Mouse (Mus musculus): ENCODE measurements at regions not wholly inside any gene's neighbourhood (a gene's known extent, or its start where the extent isn't known, plus 50 kb on each side); places are given as distances from the start of the nearest gene placed in this dataset.

DNA sequence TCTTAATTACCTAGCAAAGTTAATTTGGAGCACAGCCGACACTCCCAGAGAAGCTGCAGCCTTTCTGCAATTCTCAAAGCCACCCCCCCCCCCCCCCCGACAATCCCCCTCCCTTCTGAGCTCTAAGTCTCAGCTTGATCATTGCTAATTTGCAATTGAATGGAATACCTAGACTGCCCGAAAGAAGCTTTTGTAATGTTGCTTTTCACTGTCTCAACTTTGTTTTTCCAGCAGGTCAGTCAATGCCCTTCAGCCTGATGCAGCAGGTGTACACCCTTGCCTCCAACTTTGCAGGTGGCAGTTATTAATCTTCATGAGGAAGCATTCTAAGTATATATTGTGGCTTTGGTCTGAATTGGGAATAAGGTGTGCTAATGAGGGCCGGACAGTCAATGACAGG is 1006.6 kb upstream of the Gm8797 start:
- no peak for DNase-seq (ENCODE audit: low read depth, low spot score)

DNA sequence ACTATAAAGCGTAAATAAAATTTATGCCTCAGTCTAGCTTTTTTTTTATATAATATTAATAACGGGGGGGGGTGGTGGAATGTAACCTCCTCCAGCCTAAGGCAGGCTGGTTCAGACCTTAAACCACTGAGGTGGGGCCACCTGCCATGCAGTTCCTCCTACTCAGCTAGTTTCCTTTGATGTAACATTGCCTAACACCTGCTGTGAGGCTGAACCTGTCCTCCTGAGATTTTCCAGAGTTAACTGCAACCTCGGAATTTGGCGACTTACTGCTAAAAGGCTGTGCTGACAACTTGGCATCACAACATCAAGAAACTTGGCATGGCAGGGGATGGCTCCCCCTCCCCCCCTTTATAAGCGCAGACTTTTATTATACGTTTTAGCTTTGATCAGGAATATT is 1006.0 kb upstream of the Gm8797 start:
- DNase-seq (ENCODE audit: low read depth, low spot score) = no peak

DNA sequence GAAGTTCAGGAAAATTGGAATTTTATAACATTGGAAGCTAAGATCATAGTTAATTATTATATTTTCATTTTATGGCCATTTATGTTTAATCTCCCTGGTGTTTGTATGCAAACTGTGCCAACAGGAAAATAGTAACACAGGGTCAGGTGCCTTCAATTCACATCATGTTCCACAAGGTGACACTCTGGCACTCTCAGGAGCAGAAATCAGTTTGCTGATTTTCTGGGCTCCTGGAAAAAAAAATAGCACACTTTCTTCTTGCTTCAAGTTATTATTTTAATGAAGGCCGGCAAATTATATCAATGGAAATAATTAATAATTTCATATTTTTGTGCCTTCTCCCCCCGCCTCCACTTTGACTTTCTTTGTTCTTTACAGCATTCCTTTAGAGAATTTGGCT is 994.5 kb upstream of the Gm8797 start:
- DNase-seq (ENCODE audit: low read depth, low spot score) = no peak

DNA sequence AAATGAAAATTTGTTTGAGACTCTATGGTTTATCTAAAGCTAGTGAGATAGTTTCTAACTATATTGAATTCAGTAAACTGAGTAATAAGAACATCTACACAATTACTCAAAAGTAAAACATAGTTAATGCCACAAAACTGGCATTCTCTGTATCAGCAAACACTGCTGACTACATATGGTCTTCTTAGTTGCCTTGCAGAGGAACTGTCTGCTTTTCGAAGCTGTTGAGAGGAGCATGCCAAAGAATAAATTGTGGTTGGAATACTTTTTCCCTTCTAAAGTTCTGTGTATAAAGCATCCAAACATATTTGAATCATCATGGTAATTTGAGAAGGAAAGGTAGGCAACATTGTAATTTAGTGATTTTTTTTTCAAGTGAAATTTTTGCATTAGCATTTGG is 993.5 kb upstream of the Gm8797 start:
- no peak for DNase-seq (ENCODE audit: low read depth, low spot score)

DNA sequence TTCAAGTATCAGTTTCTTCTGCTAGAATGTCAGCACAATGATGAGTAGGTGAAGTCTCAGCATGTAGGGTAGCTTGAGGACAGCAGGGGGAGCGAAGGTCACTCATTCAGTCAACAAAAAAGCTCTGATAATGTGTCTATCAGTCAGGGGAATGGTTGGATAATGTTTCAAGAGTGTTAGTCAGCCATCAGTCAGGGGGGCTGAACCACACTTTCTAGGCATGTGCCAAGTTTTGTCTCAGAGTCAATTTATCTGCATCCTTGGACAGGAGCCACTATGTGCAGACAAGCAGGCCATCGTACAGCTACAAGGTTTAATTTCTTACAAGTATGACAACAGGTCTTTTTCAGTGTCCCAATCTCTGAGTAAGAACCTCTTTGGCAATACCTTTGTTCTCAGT is 987.5 kb upstream of the Gm8797 start:
- DNase-seq (ENCODE audit: low read depth, low spot score) = no peak

DNA sequence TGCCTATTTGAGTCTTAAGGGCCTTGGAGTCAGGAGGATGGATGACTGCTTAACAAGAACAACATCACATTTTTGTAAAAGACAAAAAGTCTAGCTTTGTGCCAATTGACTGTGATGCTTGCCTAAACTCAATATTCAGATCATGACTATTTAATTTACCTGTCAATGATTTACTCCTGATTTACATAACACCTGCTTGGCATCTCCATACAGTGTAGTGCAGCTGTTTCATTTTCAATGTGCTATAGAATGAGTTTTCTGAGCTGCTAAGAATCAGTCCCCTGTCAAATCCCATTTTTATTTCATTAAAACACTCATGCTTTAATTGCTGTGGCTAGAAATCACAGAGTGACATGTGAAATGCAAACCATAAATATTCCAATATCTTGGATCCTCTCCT is 974.0 kb upstream of the Gm8797 start:
- DNase-seq (ENCODE audit: low read depth, low spot score) = no peak

DNA sequence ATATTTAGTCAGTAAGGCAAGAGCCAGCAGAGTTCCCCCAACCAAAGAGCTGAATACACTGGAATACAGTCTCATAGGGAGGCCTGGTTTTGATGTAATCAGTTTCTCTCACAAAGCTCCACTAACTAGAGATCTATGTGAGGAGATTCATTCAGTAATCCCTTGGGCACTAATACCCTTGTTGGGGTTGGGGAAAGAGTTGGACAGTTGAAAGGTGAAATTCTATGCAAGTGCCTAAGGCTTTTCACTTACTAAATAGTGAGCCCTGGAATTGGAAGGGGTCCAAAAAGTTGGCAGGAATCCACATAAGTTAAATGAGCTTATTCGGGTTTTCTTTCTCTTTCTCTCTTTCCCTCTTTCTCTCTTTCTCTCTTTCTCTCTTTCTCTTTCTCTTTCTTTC is 965.4 kb upstream of the Gm8797 start:
- no peak for DNase-seq (ENCODE audit: low read depth, low spot score)

DNA sequence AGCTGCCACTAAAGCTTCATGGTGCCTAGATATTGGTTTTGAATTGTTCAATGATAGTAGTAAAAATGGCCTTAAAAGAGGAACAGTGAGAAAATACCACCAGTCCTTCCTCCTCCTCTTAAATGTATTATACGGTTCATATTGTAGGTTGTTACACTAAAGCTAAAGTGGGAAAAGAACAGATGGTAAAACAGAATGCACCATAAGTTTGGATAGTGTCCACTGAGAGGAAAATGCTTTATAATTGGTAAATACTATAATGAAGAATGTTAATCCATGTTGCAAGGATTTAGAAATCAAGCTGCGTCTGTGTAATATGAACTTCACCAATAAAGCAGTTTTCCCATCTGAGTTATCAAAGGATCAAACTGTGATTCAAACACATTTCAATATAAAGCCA is 957.5 kb upstream of the Gm8797 start:
- no peak for DNase-seq (ENCODE audit: low read depth, low spot score)

DNA sequence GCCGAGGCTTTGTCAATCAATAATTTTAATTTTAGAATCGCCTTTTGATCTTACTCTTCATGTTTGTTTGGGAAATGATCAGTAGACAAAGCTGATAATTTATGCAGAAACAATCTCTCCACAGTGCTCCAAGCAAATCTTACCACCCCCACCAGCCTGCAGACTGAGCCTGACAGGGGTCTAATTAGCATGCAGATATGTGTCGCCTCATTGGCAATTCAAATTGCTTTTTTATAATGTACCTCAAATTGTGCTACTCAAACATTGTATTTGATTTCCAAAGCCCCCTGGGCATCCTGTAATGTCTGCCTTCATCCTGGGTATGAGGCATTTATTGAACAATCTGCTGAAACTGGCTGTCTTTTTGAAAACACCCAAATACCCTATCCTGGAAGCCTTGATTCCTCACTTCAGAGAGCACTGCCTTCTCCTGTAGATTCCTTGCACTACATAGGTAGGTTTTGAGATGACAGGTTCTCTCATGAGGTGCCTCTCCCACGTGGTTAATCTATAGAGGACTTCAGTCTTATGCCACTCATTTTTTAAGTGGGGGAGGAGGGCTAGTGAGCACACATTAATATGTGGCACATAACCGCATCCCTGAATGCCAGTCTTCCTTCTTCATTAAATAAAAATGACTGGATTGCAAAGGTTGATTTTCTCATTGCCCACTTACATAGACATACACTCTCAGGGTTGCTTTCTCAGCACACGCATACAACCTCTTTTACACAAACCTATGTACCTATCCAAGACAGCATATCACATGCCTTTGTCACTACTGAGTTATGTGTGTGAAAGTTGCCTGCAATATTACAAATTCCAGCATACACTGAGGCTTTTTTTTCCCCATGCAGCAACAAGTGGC is 954.3 kb upstream of the Gm8797 start:
- DNase-seq (ENCODE audit: low read depth, low spot score) = no peak

DNA sequence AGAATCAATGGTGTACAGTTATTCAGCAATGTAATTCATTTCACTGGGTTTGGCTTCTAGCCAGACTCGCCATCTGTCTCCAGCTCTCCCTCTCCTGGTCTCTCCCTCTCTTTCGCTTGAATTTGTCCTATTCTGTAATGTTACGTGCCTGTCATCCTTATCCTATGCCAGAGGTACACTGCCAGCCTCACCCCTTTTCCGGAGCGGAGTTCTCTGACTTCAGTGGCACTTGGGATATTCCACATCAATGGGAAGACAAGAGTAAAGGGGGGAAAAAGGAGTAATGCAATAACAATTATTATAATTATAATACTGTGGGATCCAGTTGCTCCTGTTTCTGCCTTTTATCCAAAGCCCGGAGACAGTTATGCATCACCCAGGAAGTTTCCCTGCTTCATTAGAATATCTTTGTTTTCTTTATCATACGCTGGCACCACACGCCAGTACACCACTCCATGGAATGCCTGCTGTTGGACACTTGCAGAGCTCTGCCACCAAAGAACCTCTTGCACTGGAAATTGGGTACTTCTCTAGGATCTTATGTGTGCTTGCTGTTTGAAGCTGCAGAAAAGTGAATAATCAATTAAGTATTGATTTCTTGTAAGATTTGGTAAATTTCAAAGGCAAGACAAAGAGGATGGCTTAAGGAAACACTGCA is 953.6 kb upstream of the Gm8797 start:
- no peak for DNase-seq (ENCODE audit: low read depth, low spot score)

DNA sequence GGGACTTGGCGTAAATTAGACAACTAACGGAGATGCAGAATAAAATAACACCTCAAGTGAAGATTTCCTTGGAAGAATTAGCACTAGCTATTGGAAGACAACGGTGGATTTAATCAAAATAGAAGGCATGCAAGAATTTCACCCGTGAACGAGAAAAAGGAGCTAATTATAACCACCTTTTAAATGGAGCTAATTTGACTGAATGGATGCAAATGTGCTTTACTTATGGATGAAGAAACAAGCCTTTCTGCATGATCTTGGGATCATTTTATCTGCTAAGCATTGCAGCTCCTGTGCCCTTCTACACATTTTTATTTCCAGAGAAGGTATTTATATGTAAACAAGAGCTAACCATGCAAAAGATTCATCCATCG is 953.1 kb upstream of the Gm8797 start:
- DNase-seq (ENCODE audit: low read depth, low spot score) = no peak

DNA sequence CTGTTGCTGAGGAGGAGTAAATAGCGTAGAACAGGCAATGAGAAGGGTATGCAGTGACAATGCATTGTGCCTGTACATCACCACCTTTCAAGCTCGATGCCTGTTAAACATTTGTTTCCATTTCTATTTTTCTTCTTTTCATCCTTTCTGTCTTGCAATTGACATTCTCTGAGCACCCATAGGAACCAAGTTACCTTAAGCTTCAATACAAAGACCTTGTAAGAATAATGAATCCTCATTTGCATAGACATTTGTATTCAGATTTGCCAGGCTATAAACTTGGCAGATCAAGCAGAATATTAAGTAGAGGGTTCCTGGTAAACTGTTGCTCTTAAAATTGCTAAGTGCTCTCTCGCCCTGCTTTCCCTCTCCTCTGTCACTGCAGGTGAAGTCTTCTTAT is 952.2 kb upstream of the Gm8797 start:
- no peak for DNase-seq (ENCODE audit: low read depth, low spot score)

DNA sequence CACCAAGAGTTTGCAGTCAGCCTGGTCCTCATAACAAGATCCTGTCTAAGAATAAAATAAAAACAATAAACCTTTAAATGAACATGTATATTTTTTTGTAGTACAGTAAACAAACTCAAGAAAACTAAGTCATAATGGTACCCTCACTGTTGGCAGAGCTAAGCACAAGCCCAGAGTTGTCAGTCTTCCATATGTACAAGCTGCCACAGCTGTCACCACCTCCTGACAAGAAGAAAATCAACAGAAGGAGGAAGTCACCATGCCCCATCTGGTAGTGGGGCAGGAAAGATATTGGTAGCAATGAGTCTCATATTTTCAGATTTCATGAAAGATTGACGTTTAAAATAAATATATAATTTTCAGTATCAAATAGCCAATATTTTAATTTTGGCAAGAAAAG is 916.1 kb upstream of the Gm8797 start:
- DNase-seq (ENCODE audit: low read depth, low spot score) = no peak

DNA sequence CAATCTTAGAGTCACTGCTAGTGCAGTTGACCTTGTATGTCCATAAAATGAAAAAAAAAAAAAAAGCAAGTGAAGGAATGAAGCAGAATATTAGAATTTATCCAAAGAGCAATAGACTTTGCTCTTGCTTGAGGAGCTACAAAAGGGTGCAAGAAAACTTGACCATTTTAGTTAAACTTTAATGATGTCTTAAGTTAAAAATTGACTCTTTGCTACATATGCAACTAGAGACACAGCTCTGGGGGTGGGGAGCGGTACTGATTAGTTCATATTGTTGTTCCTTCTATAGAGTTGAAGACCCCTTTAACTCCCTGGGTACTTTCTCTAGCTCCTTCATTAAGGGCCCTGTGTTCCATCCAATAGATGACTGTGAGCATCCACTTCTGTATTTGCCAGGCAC is 915.0 kb upstream of the Gm8797 start:
- no peak for DNase-seq (ENCODE audit: low read depth, low spot score)

DNA sequence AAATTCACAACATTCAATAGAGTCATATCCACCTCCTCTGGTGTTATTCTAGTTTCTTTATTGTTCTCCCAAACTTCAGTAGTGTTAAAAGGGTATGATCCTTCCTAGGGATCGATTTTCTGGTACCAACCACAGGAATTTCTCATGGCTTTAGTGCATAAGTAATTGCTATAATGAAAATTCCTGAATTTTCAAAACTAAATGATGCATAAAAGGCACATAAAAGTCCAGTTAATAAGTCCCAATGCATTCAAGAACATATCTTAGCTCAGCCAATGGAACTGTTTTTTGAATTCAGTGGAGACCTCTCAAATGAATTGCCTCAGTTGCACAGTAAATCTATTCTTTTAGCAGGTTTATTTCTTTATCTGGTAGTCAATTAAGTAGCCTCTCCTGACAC is 913.7 kb upstream of the Gm8797 start:
- DNase-seq (ENCODE audit: low read depth, low spot score) = no peak

DNA sequence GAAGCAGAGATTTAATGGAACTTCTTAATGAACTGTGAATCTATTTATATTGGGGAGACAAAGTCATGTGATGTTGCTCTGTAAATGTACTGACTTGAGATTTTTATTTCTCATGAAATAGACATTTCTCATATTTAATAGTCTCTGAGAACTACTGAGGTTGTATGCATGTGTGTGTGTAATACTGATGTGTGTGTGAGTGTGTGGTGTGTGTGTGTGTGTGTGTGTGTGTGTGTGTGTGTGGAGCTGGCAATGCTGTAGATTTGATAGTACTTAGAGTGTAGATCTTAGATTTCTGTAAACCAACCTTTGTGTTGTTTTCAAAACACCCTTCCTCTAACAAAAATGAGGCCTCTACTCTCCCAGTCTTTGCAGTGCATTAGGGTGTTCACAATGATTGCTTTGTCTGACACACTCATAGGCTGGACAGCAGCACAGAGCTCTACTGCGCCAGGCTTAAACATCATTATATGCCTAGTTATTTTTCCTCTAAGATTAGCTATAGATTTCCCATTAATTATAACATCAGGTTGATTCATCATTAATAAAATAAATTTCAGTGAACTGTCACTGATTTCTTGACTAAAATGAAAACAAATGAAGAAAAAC is 895.5 kb upstream of the Gm8797 start:
- DNase-seq (ENCODE audit: low read depth, low spot score) = no peak

DNA sequence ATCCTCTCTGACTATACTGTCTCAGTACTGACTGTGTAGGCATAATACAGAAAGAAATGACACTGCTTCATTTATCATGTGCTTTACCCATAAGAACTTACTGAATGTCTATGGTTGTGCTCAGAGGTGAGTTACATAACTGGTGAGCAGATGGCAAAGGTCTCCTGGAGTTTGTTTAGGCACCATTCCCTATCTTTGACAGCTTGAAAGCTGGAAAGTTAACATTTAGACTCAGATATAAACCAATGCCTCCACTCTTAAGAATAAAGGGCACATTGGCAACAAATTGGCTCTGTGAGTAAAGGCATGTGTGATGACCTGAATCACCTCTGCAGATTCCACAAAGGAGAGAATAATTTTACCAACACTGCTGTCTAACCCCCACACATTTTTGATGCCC is 894.0 kb upstream of the Gm8797 start:
- no peak for DNase-seq (ENCODE audit: low read depth, low spot score)

DNA sequence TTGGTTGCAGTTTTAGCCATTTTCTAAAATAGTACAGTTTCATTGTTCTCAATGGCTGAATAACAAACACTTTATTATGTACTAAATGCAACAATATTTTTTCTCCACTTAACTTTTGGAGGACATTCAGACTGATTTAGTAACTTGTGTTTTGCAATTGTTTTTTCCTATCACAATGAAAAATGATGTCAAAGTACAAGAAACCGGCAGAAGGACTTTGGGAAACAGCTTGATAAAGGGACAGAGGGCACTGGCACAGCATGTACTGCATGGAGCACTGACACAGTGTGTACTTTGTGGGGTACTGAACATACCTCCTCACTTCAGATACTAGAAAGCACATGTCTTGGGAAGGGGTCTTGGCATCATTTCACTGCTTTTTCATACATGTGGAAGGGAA is 884.4 kb upstream of the Gm8797 start:
- no peak for DNase-seq (ENCODE audit: low read depth, low spot score)

DNA sequence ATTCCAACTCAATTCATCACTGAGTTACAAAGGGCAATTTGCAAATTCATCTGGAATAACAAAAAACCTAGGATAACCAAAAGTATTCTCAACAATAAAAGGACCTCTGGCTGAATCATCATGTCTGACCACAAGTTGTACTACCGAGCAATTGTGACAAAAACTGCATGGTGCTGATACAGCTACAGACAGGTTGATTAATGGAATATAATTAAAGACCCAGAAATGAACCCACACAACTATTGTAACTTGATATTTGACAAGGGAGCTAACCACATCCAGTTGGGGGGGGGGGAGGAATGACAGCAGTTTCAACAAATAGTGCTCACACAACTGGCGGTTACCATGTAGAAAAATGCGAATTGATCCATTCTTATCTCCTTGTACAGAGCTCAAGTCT is 864.7 kb upstream of the Gm8797 start:
- DNase-seq (ENCODE audit: low read depth, low spot score) = no peak

DNA sequence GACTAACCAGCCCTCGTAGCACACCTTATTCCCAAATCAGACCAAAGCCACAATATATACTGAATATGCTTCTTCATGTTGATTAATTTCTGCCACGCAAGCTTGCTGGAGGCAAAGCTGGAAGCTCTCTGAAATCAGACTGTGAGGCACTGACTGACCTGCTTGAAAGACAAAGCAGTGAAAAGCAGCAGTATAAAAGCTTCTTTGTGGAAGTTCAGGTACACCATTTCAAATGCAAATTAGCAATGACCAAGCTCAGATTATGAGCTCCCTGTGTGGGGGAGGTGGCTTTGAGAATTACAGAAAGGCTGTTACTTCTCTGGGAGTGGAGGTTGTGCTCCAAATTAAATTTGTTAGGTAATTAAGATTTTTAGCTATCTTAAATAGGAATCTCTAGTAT is 857.5 kb upstream of the Gm8797 start:
- no peak for DNase-seq (ENCODE audit: low read depth, low spot score)

DNA sequence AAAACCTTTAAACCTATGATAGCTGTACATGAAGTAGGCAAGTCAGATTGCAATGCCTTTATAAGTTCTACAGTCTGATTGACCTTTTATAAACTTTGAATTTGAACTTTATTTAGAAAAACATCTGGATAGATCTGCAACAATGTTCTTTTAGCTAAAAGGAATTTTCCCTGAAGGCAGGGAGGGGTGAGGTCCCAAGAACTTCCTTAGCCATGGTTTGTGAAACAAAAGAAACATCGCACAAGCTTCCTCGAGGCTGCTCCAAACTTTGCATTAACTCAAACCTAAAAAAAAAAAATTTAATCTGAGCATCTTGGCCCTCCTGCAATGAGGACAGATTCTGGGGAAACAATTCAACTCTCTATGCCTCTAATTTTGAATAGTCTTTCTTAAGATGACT is 854.8 kb upstream of the Gm8797 start:
- no peak for DNase-seq (ENCODE audit: low read depth, low spot score)

DNA sequence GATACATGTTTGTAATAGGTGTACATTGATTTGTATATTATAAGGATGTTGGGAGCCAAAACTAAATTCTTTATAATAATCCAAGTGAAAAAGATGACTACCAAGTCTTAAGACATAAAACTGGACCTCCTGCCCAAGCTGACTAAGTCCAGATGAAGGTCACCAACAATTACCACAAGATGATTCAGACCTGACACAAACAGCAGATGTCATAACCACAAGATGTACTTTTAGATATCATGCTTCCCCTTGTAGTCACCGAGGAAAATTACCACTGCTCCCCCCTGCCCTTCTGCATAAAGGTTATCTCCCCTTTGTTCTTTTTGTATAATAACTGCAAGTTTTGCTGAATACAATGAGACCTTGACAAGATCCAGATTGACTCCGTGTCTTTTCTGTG is 843.0 kb upstream of the Gm8797 start:
- DNase-seq (ENCODE audit: low read depth, low spot score) = peak; percentile 24

DNA sequence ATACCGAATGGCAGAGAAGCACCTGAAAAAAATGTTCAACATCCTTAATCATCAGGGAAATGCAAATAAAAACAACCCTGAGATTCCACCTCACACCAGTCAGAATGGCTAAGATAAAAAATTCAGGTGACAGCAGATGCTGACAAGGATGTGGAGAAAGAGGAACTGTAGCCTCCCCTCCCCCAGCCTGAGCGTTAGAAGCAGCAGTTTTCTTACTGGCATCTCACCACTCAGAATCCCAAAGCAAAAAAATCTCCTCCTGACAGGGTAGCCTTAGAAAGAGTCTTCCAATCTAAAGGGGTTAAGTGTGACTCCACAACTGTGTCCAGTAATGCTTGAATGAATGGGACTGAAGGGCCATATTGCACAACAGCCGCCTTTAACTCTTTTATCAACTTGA is 819.9 kb upstream of the Gm8797 start:
- peak; percentile 53 for DNase-seq (ENCODE audit: low read depth, low spot score)
